Mouse (Mus musculus) lung, postnatal 0 days (tissue): ENCODE results near the gene Gmds.

Experiments
- CTCF ChIP-seq: IDR thresholded peaks from 2 replicates; pipeline ENCODE4 v1.5.1; 2016; ENCODE audit warnings: antibody characterized with exemption, mild to moderate bottlenecking
- EP300 ChIP-seq: IDR thresholded peaks from 2 replicates; pipeline ENCODE4 v1.6.1; 2016; ENCODE audit warnings: antibody characterized with exemption, mild to moderate bottlenecking, control low read depth

- TF ChIP-seq CTCF (no peak), EP300 (no peak)
Measured at GRCm38 (mm10) chr13:31900191-31900590, 438.3 kb downstream of the Gmds start.
